Mouse (Mus musculus) limb, embryonic 10.5 days (tissue): ENCODE measurements around the gene Cbr2. TPM values are rescaled to one million over a fixed set of nuclear protein-coding genes. Genes with fewer than 3 reads are reported as not detected.

Source experiments
- DNase-seq: peaks from one replicate; pipeline ENCODE4 v3.0.0-alpha.2; 2017; ENCODE audit warnings: low spot score
- H3K27ac ChIP-seq: fragments of 300-500 bp; sonication (generic); 2 replicates; pipeline ENCODE4 v1.5.1; 2016; ENCODE audit warnings: mild to moderate bottlenecking
- H3K27me3 ChIP-seq: fragments of 300-500 bp; sonication (generic); 2 replicates; pipeline ENCODE4 v1.6.1; 2016; ENCODE audit warnings: low read depth, mild to moderate bottlenecking; ENCODE audit not compliant: poor library complexity, severe bottlenecking
- H3K36me3 ChIP-seq: fragments of 300-500 bp; sonication (generic); 2 replicates; pipeline ENCODE4 v1.6.1; 2016; ENCODE audit warnings: mild to moderate bottlenecking, moderate library complexity
- H3K4me1 ChIP-seq: fragments of 300-500 bp; sonication (generic); 2 replicates; pipeline ENCODE4 v1.6.1; 2016
- H3K4me3 ChIP-seq: fragments of 300-500 bp; sonication (generic); 2 replicates; pipeline ENCODE4 v1.5.1; 2016; ENCODE audit warnings: mild to moderate bottlenecking, moderate library complexity
- H3K9me3 ChIP-seq: fragments of 300-500 bp; sonication (generic); replicated peaks from 2 replicates; pipeline ENCODE4 v1.6.1; 2016; ENCODE audit warnings: mild to moderate bottlenecking
- WGBS: fragments of 180-500 bp; shearing (Covaris S2); methylation state at CpG from one replicate; pipeline ENCODE4 v1.1.7; 2016; 5-methylcytosine and 5-hydroxymethylcytosine counted together
- polyA plus RNA-seq: library from polyadenylated mRNA; unstranded; fragments of >200 nt; fragmentation: Nextera tagmentation; extraction: Ambion mirVana; gene quantifications from 2 replicates; pipeline ENCODE4 v1.2.1, GENCODE M21; 2016

The Cbr2 gene
- polyA plus RNA-seq, 1 experiment from 2014 or later: 16.3 TPM

GRCm38 (mm10) chr11:120715131-120715530 lies 16.8 kb downstream of the Cbr2 start:
- Histone ChIP-seq H3K9me3 (no peaks in the 10 kb centered on the region), H3K27me3 (peaks cover 4% of the 10 kb centered on the region; the same call in 1 of the 2 replicates), H3K36me3 (peaks cover 67% of the 10 kb centered on the region), H3K4me3 (peak overlapping the region; percentile 70), H3K4me1 (peaks cover 59% of the 10 kb centered on the region), H3K27ac (no peak overlapping the region; the same call in 1 of the 2 replicates)
- DNase-seq: no peak
- WGBS: 90% methylated on average over 9 of the region's 9 CpGs

DNA sequence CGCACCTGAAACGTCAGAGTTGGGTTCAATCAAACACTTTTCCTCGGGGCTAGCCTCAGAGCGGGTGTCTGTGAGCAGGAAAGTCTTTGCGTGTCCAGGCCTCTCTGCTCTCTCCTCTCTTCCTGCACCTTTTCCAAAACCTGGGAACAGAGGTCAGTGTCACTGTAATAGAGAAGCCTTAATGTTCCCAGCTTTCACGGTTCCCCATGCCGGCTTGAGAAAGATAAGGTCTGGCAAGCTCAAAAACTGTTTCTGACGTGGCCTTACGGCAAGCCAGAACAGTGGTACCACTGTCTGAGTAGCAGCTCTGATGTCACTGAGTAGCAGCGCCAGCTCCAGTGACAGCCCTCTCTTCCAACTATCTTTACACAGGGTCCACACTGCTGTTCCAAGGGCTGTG lies 17.4 kb downstream of the Cbr2 start:
- Histone ChIP-seq H3K9me3 (no peaks in the 10 kb centered on the region), H3K36me3 (peaks cover 67% of the 10 kb centered on the region), H3K4me3 (peak overlapping the region; percentile 70), H3K27ac (peak overlapping the region; percentile 81), H3K27me3 (no peaks in the 10 kb centered on the region), H3K4me1 (peaks cover 59% of the 10 kb centered on the region)
- DNase-seq: no peak
- 64% methylated on average over 10 of the region's 10 CpGs for WGBS

- H3K27me3 ChIP-seq: no peaks in the 10 kb centered on the region
- peak within 1 kb of the TSS; percentile 81 for H3K27ac ChIP-seq
- H3K36me3 ChIP-seq: peaks cover 67% of the 10 kb centered on the region
Observed at GRCm38 (mm10) chr11:120713580-120714518, 18.1 kb downstream of the Cbr2 start, which contains the start of the genes Cenpx and Lrrc45. Gene Cenpx (minus strand): TSS chr11:120713738. Gene Lrrc45 (plus strand): TSS chr11:120713925.

GRCm38 (mm10) chr11:120712771-120713568 lies 18.9 kb downstream of the Cbr2 start:
- Histone ChIP-seq H3K4me3 (peak overlapping the region; percentile 70), H3K27me3 (no peaks in the 10 kb centered on the region), H3K4me1 (peaks cover 72% of the 10 kb centered on the region), H3K27ac (peak overlapping the region; percentile 81), H3K9me3 (no peaks in the 10 kb centered on the region), H3K36me3 (peaks cover 62% of the 10 kb centered on the region)
- WGBS: under 1% methylated on average over 38 of the region's 38 CpGs
- peak; percentile 89 for DNase-seq

More at GRCm38 (mm10) chr11:120713580-120714518, 18.1 kb downstream of the Cbr2 start, which contains the start of the genes Cenpx and Lrrc45:
- Histone ChIP-seq H3K9me3 (no peaks in the 10 kb centered on the region), H3K4me3 (peak within 1 kb of the TSS; percentile 70), H3K4me1 (peaks cover 63% of the 10 kb centered on the region)
- peak; percentile 92 for DNase-seq
- WGBS: 4% methylated on average over 53 of the region's 53 CpGs

- Histone ChIP-seq H3K27me3 (no peaks in the 10 kb centered on the region), H3K27ac (0 out of 2 replicates have a peak overlapping the region, but pooled peaks have one; percentile 81), H3K4me1 (peaks cover 81% of the 10 kb centered on the region), H3K36me3 (peaks cover 53% of the 10 kb centered on the region), H3K9me3 (no peaks in the 10 kb centered on the region), H3K4me3 (peak overlapping the region; percentile 70)
- no peak for DNase-seq
- 58% methylated on average over 8 of the region's 8 CpGs for WGBS
Observed at GRCm38 (mm10) chr11:120711980-120712604, 19.8 kb downstream of the Cbr2 start.

GRCm38 (mm10) chr11:120710672-120711071 lies 21.2 kb downstream of the Cbr2 start:
- peaks cover 95% of the 10 kb centered on the region for H3K4me1 ChIP-seq
- WGBS: 18% methylated on average over 5 of the region's 5 CpGs
- H3K27me3 ChIP-seq: no peaks in the 10 kb centered on the region

GRCm38 (mm10) chr11:120709551-120709950 lies 22.4 kb downstream of the Cbr2 start:
- no peak for DNase-seq
- 78% methylated on average over 2 of the region's 2 CpGs for WGBS
- Histone ChIP-seq H3K27me3 (no peaks in the 10 kb centered on the region), H3K9me3 (no peaks in the 10 kb centered on the region), H3K4me1 (peaks cover 97% of the 10 kb centered on the region), H3K27ac (peak overlapping the region; percentile 89; the same call in 1 of the 2 replicates), H3K4me3 (no peak overlapping the region), H3K36me3 (peaks cover 38% of the 10 kb centered on the region)

More at GRCm38 (mm10) chr11:120710672-120711071, 21.2 kb downstream of the Cbr2 start:
- Histone ChIP-seq H3K36me3 (peaks cover 45% of the 10 kb centered on the region), H3K4me3 (peak overlapping the region; percentile 13), H3K9me3 (no peaks in the 10 kb centered on the region), H3K27ac (peak overlapping the region; percentile 75)
- DNase-seq: no peak

DNA sequence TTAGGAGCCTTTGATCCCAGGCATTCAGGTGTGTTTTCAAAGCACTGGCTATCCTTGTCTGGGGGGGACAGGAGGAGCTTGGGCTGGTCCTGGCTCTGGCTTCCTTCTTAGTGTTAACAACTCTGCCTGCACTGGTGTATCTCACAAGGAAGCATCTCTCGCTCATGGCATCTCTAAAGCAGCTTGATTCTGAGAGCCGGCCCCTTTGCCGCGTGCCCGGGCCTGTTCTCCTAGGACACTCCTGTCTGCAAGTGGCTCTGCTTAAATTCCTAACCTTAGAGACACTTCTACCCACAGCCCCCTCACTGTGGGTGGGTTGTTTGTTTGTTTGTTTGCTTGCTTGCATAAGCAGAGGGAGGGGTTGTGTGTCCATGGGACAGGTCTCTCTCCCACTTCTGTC lies 23.9 kb downstream of the Cbr2 start:
- DNase-seq: no peak
- peaks cover 100% of the 10 kb centered on the region for H3K4me1 ChIP-seq
- H3K9me3 ChIP-seq: no peaks in the 10 kb centered on the region
- peak overlapping the region; percentile 34; the same call in 1 of the 2 replicates for H3K4me3 ChIP-seq
- 15% methylated on average over 5 of the region's 5 CpGs for WGBS
- H3K36me3 ChIP-seq: peaks cover 51% of the 10 kb centered on the region
- peak overlapping the region; percentile 89 for H3K27ac ChIP-seq
- H3K27me3 ChIP-seq: no peaks in the 10 kb centered on the region

DNA sequence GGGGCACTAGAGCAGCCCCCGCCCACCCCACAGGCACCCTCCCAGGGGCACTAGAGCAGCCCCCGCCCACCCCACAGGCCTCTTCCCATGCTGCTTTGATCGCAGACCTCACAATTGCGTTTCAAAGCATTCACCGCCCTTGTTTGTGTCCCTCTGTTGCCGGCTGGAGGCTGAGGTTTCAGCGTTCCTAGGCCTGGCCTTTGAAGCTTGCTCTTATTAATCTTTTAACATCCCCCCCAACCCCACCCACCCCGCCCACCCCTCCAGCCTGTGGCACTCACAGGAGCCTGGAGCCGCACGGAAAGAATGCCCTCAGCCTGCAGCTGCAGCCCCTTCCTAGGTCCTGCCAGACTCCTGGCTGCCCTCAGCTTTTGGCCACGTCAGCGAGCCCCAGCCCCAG lies 24.7 kb downstream of the Cbr2 start:
- Histone ChIP-seq H3K36me3 (peaks cover 55% of the 10 kb centered on the region), H3K9me3 (no peaks in the 10 kb centered on the region), H3K4me3 (peak overlapping the region; percentile 34), H3K4me1 (peaks cover 92% of the 10 kb centered on the region), H3K27ac (peak overlapping the region; percentile 89), H3K27me3 (no peaks in the 10 kb centered on the region)
- 3% methylated on average over 12 of the region's 12 CpGs for WGBS
- DNase-seq: peak; percentile 62

DNA sequence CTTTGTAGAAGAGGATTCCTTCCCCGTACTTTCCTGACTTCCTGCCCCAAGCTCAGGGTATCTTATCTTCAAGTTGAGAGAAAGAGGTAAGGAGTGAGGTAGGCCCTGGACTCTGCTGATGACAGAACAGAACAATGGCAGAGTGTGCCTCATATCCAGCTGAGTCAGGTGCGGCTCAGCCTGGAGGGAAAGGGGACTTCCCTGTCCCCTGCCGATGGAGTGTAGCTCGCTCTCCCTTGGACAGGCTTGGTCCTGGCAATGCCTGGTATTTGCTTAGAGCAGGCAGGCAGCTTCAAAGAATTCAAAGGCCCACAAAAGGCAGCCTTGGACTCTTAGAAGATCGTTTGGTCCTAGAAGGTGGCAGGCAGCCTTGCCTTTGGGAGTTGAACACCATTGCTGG lies 25.8 kb downstream of the Cbr2 start:
- Histone ChIP-seq H3K4me3 (0 out of 2 replicates have a peak overlapping the region, but pooled peaks have one; percentile 34), H3K9me3 (no peaks in the 10 kb centered on the region), H3K27me3 (no peaks in the 10 kb centered on the region), H3K27ac (peak overlapping the region; percentile 89), H3K36me3 (peaks cover 60% of the 10 kb centered on the region), H3K4me1 (peaks cover 81% of the 10 kb centered on the region)
- 63% methylated on average over 5 of the region's 5 CpGs for WGBS
- no peak for DNase-seq

DNA sequence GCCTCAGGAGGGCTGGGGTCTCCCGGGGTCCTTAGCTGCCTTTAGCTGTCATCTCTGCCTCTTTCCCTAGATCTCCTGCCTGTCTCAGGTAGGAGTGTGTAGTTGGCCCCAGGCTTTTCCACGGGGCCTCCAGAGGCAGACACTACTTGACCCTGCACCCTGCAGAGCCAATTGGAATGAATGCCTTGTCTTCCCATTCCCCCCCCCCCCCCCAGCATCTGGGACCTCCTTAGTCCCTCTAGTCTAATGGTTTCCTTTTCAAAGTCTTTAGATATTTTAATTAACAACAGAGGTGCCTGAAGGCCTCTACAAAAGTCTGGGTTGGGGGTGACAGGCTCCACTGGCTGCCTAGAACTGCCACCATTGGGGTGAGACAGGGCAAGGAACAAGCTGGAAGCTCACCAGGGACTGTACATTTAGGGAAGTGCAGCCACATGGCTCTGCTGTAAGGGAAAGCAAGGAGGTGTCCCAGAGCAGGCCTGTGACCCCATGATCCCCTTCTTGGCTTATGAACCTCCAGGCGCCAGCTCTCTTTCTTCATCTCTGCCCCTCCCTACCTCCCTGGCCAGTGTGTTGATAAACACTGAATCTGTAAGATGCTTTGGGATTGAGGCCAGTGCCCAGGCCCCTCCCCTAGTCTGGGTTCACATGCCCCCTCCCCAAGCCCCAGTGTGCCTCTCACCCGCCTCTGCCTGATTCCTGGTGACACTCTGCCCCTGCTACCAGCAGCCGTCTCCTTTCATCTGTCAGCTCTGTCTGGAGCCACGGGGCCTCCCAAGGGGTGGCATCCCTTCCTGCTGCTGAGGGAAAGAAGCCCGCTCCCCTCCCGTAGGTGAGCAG lies 27.2 kb downstream of the Cbr2 start:
- peaks cover 78% of the 10 kb centered on the region for H3K4me1 ChIP-seq
- peak; percentile 62 for DNase-seq
- peaks cover 60% of the 10 kb centered on the region for H3K36me3 ChIP-seq

More for the DNA sequence above, 27.2 kb downstream of the Cbr2 start:
- 6% methylated on average over 8 of the region's 8 CpGs for WGBS
- no peaks in the 10 kb centered on the region for H3K27me3 ChIP-seq
- peak overlapping the region; percentile 37 for H3K4me3 ChIP-seq
- no peaks in the 10 kb centered on the region for H3K9me3 ChIP-seq
- H3K27ac ChIP-seq: peak overlapping the region; percentile 89
